Mouse (Mus musculus) liver, embryonic 15.5 days (tissue): ENCODE measurements around the gene Uhrf1bp1l. TPM values are rescaled to one million over a fixed set of nuclear protein-coding genes. Genes with fewer than 3 reads are reported as not detected.

Experiments
- ATAC-seq: fragments of 200-750 bp; cut with Nextera tagmentation; 2 replicates; pipeline ENCODE4 v1.8.0; 2017; ENCODE audit warnings: moderate number of reproducible peaks, mild to moderate bottlenecking, moderate library complexity; ENCODE audit not compliant: insufficient read depth
- H3K27ac ChIP-seq: fragments of 300-500 bp; sonication (generic); replicated peaks from 2 replicates; pipeline ENCODE4 v1.5.1; 2015; ENCODE audit warnings: mild to moderate bottlenecking, inconsistent platforms
- H3K27me3 ChIP-seq: fragments of 300-500 bp; sonication (generic); 2 replicates; pipeline ENCODE4 v1.6.1; 2015; ENCODE audit warnings: mild to moderate bottlenecking, inconsistent platforms
- H3K36me3 ChIP-seq: fragments of 300-500 bp; sonication (generic); replicated peaks from 2 replicates; pipeline ENCODE4 v1.6.1; 2015; ENCODE audit warnings: moderate library complexity, mild to moderate bottlenecking, inconsistent platforms
- H3K4me1 ChIP-seq: fragments of 300-500 bp; sonication (generic); replicated peaks from 2 replicates; pipeline ENCODE4 v1.6.1; 2015; ENCODE audit warnings: inconsistent platforms
- H3K4me2 ChIP-seq: fragments of 300-500 bp; sonication (generic); 2 replicates; pipeline ENCODE4 v1.6.1; 2015; ENCODE audit warnings: moderate library complexity, mild to moderate bottlenecking, inconsistent platforms
- H3K4me3 ChIP-seq: fragments of 300-500 bp; sonication (generic); replicated peaks from 2 replicates; pipeline ENCODE4 v1.5.1; 2015; ENCODE audit warnings: mild to moderate bottlenecking, inconsistent platforms
- H3K9ac ChIP-seq: fragments of 300-500 bp; sonication (generic); 2 replicates; pipeline ENCODE4 v1.6.1; 2015; ENCODE audit warnings: moderate library complexity, mild to moderate bottlenecking, inconsistent platforms
- H3K9me3 ChIP-seq: fragments of 300-500 bp; sonication (generic); replicated peaks from 2 replicates; pipeline ENCODE4 v1.6.1; 2016; ENCODE audit warnings: inconsistent platforms
- WGBS: fragments of 180-500 bp; shearing (Covaris S2); methylation state at CpG from one replicate; pipeline ENCODE4 v1.1.7; 2015; ENCODE audit warnings: mixed read lengths; ENCODE audit not compliant: insufficient replicate concordance; 5-methylcytosine and 5-hydroxymethylcytosine counted together
- polyA plus RNA-seq: library from polyadenylated mRNA; unstranded; fragments of >200 nt; fragmentation: Nextera tagmentation; extraction: Ambion mirVana; gene quantifications from 2 replicates; pipeline ENCODE4 v1.2.1, GENCODE M21; 2015

Uhrf1bp1l gene
- polyA plus RNA-seq, 1 experiment from 2014 or later: 11.1 TPM

- Histone ChIP-seq H3K27ac (no peak overlapping the region), H3K9ac (no peak overlapping the region), H3K4me2 (peak overlapping the region; percentile 33), H3K36me3 (no peaks in the 10 kb centered on the region), H3K4me1 (peaks cover 31% of the 10 kb centered on the region), H3K9me3 (no peaks in the 10 kb centered on the region), H3K4me3 (no peak overlapping the region), H3K27me3 (no peaks in the 10 kb centered on the region)
- 56% methylated on average over 7 of the region's 7 CpGs for WGBS
- peak; percentile 8; the same call in 1 of the 2 replicates for ATAC-seq
Observed at GRCm38 (mm10) chr10:89768352-89769020, 23.7 kb downstream of the Uhrf1bp1l start.

- Histone ChIP-seq H3K9ac (no peak overlapping the region), H3K4me2 (peak overlapping the region; percentile 33; the same call in 1 of the 2 replicates), H3K4me3 (no peak overlapping the region), H3K9me3 (no peaks in the 10 kb centered on the region), H3K27me3 (no peaks in the 10 kb centered on the region), H3K4me1 (peaks cover 31% of the 10 kb centered on the region), H3K36me3 (no peaks in the 10 kb centered on the region), H3K27ac (no peak overlapping the region)
- 55% methylated on average over 4 of the region's 4 CpGs for WGBS
- ATAC-seq: no peak
Observed at GRCm38 (mm10) chr10:89769096-89769495, 24.3 kb downstream of the Uhrf1bp1l start.

GRCm38 (mm10) chr10:89771894-89772293 is 27.1 kb downstream of the Uhrf1bp1l start:
- peaks cover 11% of the 10 kb centered on the region for H3K4me1 ChIP-seq
- no peak overlapping the region for H3K27ac ChIP-seq

GRCm38 (mm10) chr10:89776029-89776428 is 31.2 kb downstream of the Uhrf1bp1l start:
- 80% methylated on average over 6 of the region's 6 CpGs for WGBS
- H3K4me1 ChIP-seq: peaks cover 5% of the 10 kb centered on the region; the same call in 1 of the 2 replicates
- no peak overlapping the region for H3K9ac ChIP-seq
- no peak overlapping the region for H3K4me3 ChIP-seq
- ATAC-seq: no peak
- H3K4me2 ChIP-seq: no peak overlapping the region
- H3K36me3 ChIP-seq: peaks cover 11% of the 10 kb centered on the region
- no peaks in the 10 kb centered on the region for H3K27me3 ChIP-seq
- no peaks in the 10 kb centered on the region for H3K9me3 ChIP-seq
- H3K27ac ChIP-seq: no peak overlapping the region

More at GRCm38 (mm10) chr10:89771894-89772293, 27.1 kb downstream of the Uhrf1bp1l start:
- no peak for ATAC-seq
- H3K4me2 ChIP-seq: no peak overlapping the region
- H3K4me3 ChIP-seq: no peak overlapping the region
- no peak overlapping the region for H3K9ac ChIP-seq
- H3K36me3 ChIP-seq: no peaks in the 10 kb centered on the region; the same call in 1 of the 2 replicates
- H3K9me3 ChIP-seq: no peaks in the 10 kb centered on the region
- 40% methylated on average over 2 of the region's 2 CpGs for WGBS
- H3K27me3 ChIP-seq: no peaks in the 10 kb centered on the region

- H3K4me3 ChIP-seq: no peak overlapping the region
- H3K27ac ChIP-seq: no peak overlapping the region
- H3K4me1 ChIP-seq: no peaks in the 10 kb centered on the region
- H3K36me3 ChIP-seq: peaks cover 5% of the 10 kb centered on the region; the same call in 1 of the 2 replicates
- H3K9me3 ChIP-seq: no peaks in the 10 kb centered on the region
- 19% methylated on average over 4 of the region's 4 CpGs for WGBS
- no peaks in the 10 kb centered on the region for H3K27me3 ChIP-seq
- no peak overlapping the region for H3K4me2 ChIP-seq
- H3K9ac ChIP-seq: no peak overlapping the region
- peak; percentile 65 for ATAC-seq
Observed at GRCm38 (mm10) chr10:89791870-89792269, 47.1 kb downstream of the Uhrf1bp1l start.

GRCm38 (mm10) chr10:89794121-89794520 is 49.3 kb downstream of the Uhrf1bp1l start:
- Histone ChIP-seq H3K27ac (no peak overlapping the region), H3K36me3 (peaks cover 5% of the 10 kb centered on the region; the same call in 1 of the 2 replicates), H3K27me3 (no peaks in the 10 kb centered on the region), H3K9ac (no peak overlapping the region), H3K9me3 (no peaks in the 10 kb centered on the region), H3K4me1 (no peaks in the 10 kb centered on the region), H3K4me3 (no peak overlapping the region), H3K4me2 (no peak overlapping the region)
- 67% methylated on average over 6 of the region's 6 CpGs for WGBS
- no peak for ATAC-seq

GRCm38 (mm10) chr10:89819146-89819545 is 74.4 kb downstream of the Uhrf1bp1l start:
- WGBS: 73% methylated on average over 4 of the region's 4 CpGs
- H3K27me3 ChIP-seq: no peaks in the 10 kb centered on the region
- H3K4me3 ChIP-seq: no peak overlapping the region
- peaks cover 6% of the 10 kb centered on the region; the same call in 1 of the 2 replicates for H3K36me3 ChIP-seq
- H3K9me3 ChIP-seq: no peaks in the 10 kb centered on the region
- no peaks in the 10 kb centered on the region for H3K4me1 ChIP-seq
- H3K9ac ChIP-seq: no peak overlapping the region
- H3K27ac ChIP-seq: no peak overlapping the region
- H3K4me2 ChIP-seq: no peak overlapping the region
- ATAC-seq: no peak

GRCm38 (mm10) chr10:89823906-89824305 is 79.1 kb downstream of the Uhrf1bp1l start:
- Histone ChIP-seq H3K36me3 (no peaks in the 10 kb centered on the region), H3K27ac (no peak overlapping the region), H3K9me3 (no peaks in the 10 kb centered on the region), H3K4me1 (no peaks in the 10 kb centered on the region), H3K9ac (no peak overlapping the region), H3K4me3 (no peak overlapping the region), H3K4me2 (no peak overlapping the region), H3K27me3 (no peaks in the 10 kb centered on the region)
- WGBS: 12% methylated on average over 2 of the region's 2 CpGs
- ATAC-seq: 0 out of 2 replicates have a peak, but pooled peaks have one; percentile 7

GRCm38 (mm10) chr10:89826896-89827295 is 82.1 kb downstream of the Uhrf1bp1l start:
- H3K36me3 ChIP-seq: no peaks in the 10 kb centered on the region
- no peak for ATAC-seq
- no peak overlapping the region for H3K4me3 ChIP-seq
- H3K4me2 ChIP-seq: no peak overlapping the region
- H3K9ac ChIP-seq: no peak overlapping the region
- no peaks in the 10 kb centered on the region for H3K4me1 ChIP-seq
- WGBS: 80% methylated on average over 3 of the region's 3 CpGs
- no peak overlapping the region for H3K27ac ChIP-seq
- H3K27me3 ChIP-seq: no peaks in the 10 kb centered on the region
- no peaks in the 10 kb centered on the region for H3K9me3 ChIP-seq

- no peak overlapping the region for H3K4me2 ChIP-seq
- 50% methylated on average over 4 of the region's 4 CpGs for WGBS
- no peaks in the 10 kb centered on the region for H3K4me1 ChIP-seq
- H3K9ac ChIP-seq: no peak overlapping the region
- ATAC-seq: no peak
- no peaks in the 10 kb centered on the region for H3K36me3 ChIP-seq
- no peaks in the 10 kb centered on the region for H3K9me3 ChIP-seq
- H3K27ac ChIP-seq: no peak overlapping the region
- no peaks in the 10 kb centered on the region for H3K27me3 ChIP-seq
- no peak overlapping the region for H3K4me3 ChIP-seq
Observed at GRCm38 (mm10) chr10:89832334-89832733, 87.5 kb downstream of the Uhrf1bp1l start.

GRCm38 (mm10) chr10:89833166-89833565 is 88.4 kb downstream of the Uhrf1bp1l start:
- H3K4me2 ChIP-seq: no peak overlapping the region
- no peak overlapping the region for H3K27ac ChIP-seq
- no peaks in the 10 kb centered on the region for H3K36me3 ChIP-seq
- ATAC-seq: no peak
- no peak overlapping the region for H3K9ac ChIP-seq
- WGBS: 70% methylated on average over 10 of the region's 10 CpGs
- H3K9me3 ChIP-seq: no peaks in the 10 kb centered on the region
- H3K4me3 ChIP-seq: no peak overlapping the region
- H3K4me1 ChIP-seq: no peaks in the 10 kb centered on the region
- no peaks in the 10 kb centered on the region for H3K27me3 ChIP-seq
